Mouse (Mus musculus): ENCODE measurements around the gene Ctsk.

DNA sequence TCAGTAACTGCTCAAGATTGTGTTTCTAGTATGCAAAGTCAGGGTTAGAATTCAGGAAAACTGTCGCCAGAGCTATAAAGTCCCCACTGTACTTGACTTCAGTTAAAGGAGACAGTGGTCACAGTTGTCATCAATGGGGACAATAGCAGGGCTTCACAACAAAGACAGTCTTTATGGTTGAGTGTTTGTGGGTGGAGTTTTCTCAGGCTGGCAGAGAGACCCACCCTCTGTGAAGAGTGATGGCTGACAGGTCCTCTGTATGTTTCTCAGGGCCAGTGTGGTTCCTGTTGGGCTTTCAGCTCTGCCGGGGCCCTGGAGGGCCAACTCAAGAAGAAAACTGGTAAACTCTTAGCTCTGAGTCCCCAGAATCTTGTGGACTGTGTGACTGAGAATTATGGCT is 3.3 kb downstream of the Ctsk start:
- TF ChIP-seq GATA1 (IDR thresholded peaks at IDR 0.05; ENCODE audit: borderline replicate concordance, low read length): no peak
- TF ChIP-seq FLI1 (IDR thresholded peaks at IDR 0.05; ENCODE audit: low read length): no peak

All from megakaryocyte, embryonic 14.5 days (primary cell).